Mouse (Mus musculus): ENCODE results near the gene Clec16a.

- TF ChIP-seq CTCF (conservative IDR thresholded peaks at IDR 0.05 in 1 of 2, IDR thresholded peaks at IDR 0.05 in 1 of 2; ENCODE audit: low read depth in 2 of 2, low read length in 2 of 2): no peak
- no peak for TF ChIP-seq USF1 (IDR thresholded peaks at IDR 0.05; ENCODE audit: low read depth, low read length)
These were observed 19.5 kb upstream of the Clec16a start for GRCm38 (mm10) chr16:10525610-10525980.
